Mouse (Mus musculus): Measurements from ENCODE around the gene Pgm1.

DNA sequence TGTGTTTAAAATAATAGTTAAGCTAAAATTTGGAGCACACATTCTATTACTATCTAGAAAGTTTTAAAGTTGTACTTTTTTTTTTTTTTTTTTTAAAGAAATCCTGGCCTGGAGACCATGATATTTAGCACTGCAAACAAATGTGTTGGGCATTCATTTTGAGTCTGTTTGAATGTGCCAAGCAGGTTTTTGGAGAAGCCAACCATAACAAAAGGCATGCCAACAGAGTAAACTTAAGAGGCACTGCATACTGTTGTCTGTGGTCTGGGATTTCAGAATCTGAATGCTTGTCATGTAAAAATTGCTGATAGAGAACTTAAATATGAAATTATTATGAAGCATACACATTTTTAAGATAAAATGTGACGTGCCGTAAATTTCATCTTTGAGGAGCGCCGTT lies 28.0 kb downstream of the Pgm1 start:
- no peak for TF ChIP-seq CTCF (conservative IDR thresholded peaks at IDR 0.05; ENCODE audit: low read length)
- TF ChIP-seq NANOG (IDR thresholded peaks at IDR 0.05; ENCODE audit: borderline replicate concordance, low read length) = no peak

Measured in E14TG2a.4 (cell line).